Mouse (Mus musculus) hindbrain, embryonic 10.5 days (tissue): ENCODE measurements around the gene Syn3. TPM values are rescaled to one million over a fixed set of nuclear protein-coding genes. Genes with fewer than 3 reads are reported as not detected.
A peak's percentile ranks its signal among the peaks of the same experiment; 100 is the strongest.

Source experiments
- DNase-seq: peaks from one replicate; pipeline ENCODE4 v3.0.0-alpha.2; 2017; ENCODE audit warnings: low spot score
- H3K27ac ChIP-seq: fragments of 300-500 bp; sonication (generic); 2 replicates; pipeline ENCODE4 v1.5.1; 2016; ENCODE audit warnings: mild to moderate bottlenecking, moderate library complexity
- H3K27me3 ChIP-seq: fragments of 300-500 bp; sonication (generic); 2 replicates; pipeline ENCODE4 v1.6.1; 2016; ENCODE audit warnings: mild to moderate bottlenecking; ENCODE audit not compliant: poor library complexity, insufficient read depth, severe bottlenecking
- H3K36me3 ChIP-seq: fragments of 300-500 bp; sonication (generic); 2 replicates; pipeline ENCODE4 v1.6.1; 2016; ENCODE audit warnings: mild to moderate bottlenecking, moderate library complexity
- H3K4me1 ChIP-seq: fragments of 300-500 bp; sonication (generic); replicated peaks from 2 replicates; pipeline ENCODE4 v1.6.1; 2016; ENCODE audit warnings: mild to moderate bottlenecking
- H3K4me3 ChIP-seq: fragments of 300-500 bp; sonication (generic); 2 replicates; pipeline ENCODE4 v1.5.1; 2016; ENCODE audit warnings: mild to moderate bottlenecking, moderate library complexity
- H3K9me3 ChIP-seq: fragments of 300-500 bp; sonication (generic); 2 replicates; pipeline ENCODE4 v1.6.1; 2016; ENCODE audit warnings: mild to moderate bottlenecking, moderate library complexity
- WGBS: fragments of 180-500 bp; shearing (Covaris S2); methylation state at CpG from one replicate; pipeline ENCODE4 v1.1.7; 2016; 5-methylcytosine and 5-hydroxymethylcytosine counted together
- polyA plus RNA-seq: library from polyadenylated mRNA; unstranded; fragments of >200 nt; fragmentation: Nextera tagmentation; extraction: Ambion mirVana; gene quantifications from 2 replicates; pipeline ENCODE4 v1.2.1, GENCODE M21; 2016

Syn3 gene
- polyA plus RNA-seq, 1 experiment from 2014 or later: 3.9 TPM

DNA sequence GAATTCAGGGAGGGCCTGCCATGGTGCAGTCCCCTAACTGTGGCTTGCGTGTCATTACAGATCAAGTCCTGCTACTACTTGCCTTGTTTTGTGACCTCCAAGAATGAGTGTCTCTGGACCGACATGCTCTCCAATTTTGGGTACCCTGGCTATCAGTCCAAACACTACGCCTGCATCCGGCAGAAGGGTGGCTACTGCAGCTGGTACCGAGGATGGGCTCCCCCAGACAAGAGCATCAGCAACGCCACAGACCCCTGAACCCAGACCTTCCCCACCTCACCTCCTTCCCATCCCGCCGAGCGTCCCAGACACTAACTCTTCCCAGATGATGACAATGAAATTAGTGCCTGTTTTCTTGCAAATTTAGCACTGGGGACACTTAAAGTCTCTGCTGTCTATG is 153.1 kb downstream of the Syn3 start:
- WGBS: 94% methylated on average over 9 of the region's 9 CpGs
- no peak overlapping the region for H3K4me3 ChIP-seq
- H3K27me3 ChIP-seq: no peaks in the 10 kb centered on the region
- H3K36me3 ChIP-seq: peaks cover 20% of the 10 kb centered on the region
- H3K9me3 ChIP-seq: no peaks in the 10 kb centered on the region
- DNase-seq: no peak
- peaks cover 24% of the 10 kb centered on the region for H3K4me1 ChIP-seq
- H3K27ac ChIP-seq: no peak overlapping the region

GRCm38 (mm10) chr10:86344654-86345053 is 154.0 kb downstream of the Syn3 start:
- WGBS: 87% methylated on average over 6 of the region's 6 CpGs

DNA sequence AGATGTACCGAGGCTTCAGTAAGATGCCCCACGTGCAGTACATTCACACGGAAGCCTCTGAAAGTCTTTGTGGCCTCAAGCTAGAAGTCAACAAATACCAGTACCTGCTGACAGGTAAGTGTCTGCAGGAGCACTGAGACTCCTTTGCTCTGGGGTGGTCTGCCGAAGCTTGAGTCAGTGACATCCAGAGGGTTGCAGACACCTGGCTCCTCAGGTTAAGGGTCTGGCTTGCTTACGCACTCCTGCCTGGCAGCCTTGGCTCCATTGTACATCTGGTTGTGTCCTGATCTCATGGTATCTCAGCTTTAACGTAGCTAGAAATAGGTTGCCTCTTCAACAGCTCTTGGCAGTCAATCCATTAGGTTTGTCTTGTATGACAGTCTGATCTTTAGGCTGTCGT is 154.8 kb downstream of the Syn3 start:
- DNase-seq: no peak
- peaks cover 35% of the 10 kb centered on the region for H3K4me1 ChIP-seq
- no peak overlapping the region for H3K27ac ChIP-seq
- H3K4me3 ChIP-seq: no peak overlapping the region
- WGBS: 93% methylated on average over 7 of the region's 7 CpGs
- H3K9me3 ChIP-seq: no peaks in the 10 kb centered on the region
- peaks cover 20% of the 10 kb centered on the region for H3K36me3 ChIP-seq
- no peaks in the 10 kb centered on the region for H3K27me3 ChIP-seq

More at GRCm38 (mm10) chr10:86344654-86345053, 154.0 kb downstream of the Syn3 start:
- Histone ChIP-seq H3K27ac (no peak overlapping the region), H3K4me3 (no peak overlapping the region), H3K9me3 (no peaks in the 10 kb centered on the region), H3K27me3 (no peaks in the 10 kb centered on the region), H3K36me3 (peaks cover 20% of the 10 kb centered on the region), H3K4me1 (peaks cover 33% of the 10 kb centered on the region)
- no peak for DNase-seq

DNA sequence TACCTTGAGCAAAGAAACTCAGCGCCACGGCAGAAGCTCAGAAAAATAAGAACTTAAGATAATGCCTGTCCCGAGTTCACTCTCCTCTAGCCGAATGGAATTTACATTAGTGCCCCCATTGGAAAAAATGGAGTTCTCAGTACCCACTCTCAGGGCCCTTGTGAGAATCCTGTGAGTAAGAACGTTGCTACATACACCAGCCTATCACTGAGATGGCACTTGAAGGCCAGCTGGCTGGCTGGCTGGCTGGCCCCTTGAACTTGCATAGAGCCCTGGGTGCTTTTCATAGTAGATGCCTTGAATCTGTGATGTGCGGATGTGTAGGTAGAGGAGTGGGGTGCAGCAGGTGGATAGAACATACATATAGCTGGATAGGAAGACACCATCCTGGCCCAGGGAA is 155.3 kb downstream of the Syn3 start:
- Histone ChIP-seq H3K4me3 (no peak overlapping the region), H3K9me3 (no peaks in the 10 kb centered on the region), H3K36me3 (peaks cover 21% of the 10 kb centered on the region), H3K27ac (no peak overlapping the region), H3K27me3 (no peaks in the 10 kb centered on the region), H3K4me1 (peaks cover 39% of the 10 kb centered on the region)
- no peak for DNase-seq
- 91% methylated on average over 6 of the region's 6 CpGs for WGBS

DNA sequence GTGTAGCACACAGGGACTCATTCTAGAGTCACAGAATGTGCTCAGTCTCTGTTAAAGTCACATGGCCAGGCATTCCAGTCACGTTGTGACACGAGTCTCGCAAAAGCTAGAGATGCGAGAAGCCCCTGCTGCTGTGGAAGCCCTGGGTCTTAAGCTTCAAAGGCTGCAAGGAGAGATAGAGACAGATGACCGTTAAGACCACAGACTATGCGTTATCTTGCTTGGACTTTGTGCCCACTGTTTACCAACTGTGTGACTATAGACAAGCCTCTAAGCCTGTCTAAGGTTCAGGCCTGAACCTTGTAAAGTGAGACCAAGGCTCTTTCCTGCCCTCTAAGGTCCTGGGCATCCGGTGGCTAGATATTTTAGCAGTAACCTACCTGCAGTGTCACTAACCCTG is 156.0 kb downstream of the Syn3 start:
- H3K36me3 ChIP-seq: peaks cover 22% of the 10 kb centered on the region
- no peaks in the 10 kb centered on the region for H3K27me3 ChIP-seq
- no peak for DNase-seq
- H3K4me3 ChIP-seq: no peak overlapping the region
- H3K27ac ChIP-seq: no peak overlapping the region
- no peaks in the 10 kb centered on the region for H3K9me3 ChIP-seq
- H3K4me1 ChIP-seq: peaks cover 45% of the 10 kb centered on the region
- WGBS: 76% methylated on average over 7 of the region's 7 CpGs

DNA sequence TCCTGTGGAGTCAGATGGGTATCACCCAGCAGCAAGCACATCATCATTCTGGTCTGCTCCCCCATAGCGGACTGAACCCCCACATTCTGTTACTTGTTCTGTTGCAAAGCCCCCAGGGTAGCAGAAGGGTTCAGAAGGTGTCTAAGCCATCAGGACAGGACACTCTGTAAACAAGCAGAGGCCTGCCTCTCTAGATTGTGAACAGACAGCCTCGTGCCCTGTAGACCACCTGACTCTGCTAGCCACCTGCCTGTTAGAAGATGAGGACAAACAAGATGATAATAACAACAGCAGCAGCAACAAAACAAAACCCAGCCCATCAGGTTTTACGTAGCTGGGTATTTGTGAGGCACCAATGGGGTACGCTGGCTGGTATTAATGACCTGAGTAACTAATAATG is 156.5 kb downstream of the Syn3 start:
- peaks cover 47% of the 10 kb centered on the region for H3K4me1 ChIP-seq
- WGBS: 79% methylated on average over 4 of the region's 4 CpGs
- H3K27ac ChIP-seq: no peak overlapping the region
- H3K4me3 ChIP-seq: no peak overlapping the region
- no peak for DNase-seq
- H3K27me3 ChIP-seq: no peaks in the 10 kb centered on the region
- H3K9me3 ChIP-seq: no peaks in the 10 kb centered on the region
- peaks cover 22% of the 10 kb centered on the region for H3K36me3 ChIP-seq

DNA sequence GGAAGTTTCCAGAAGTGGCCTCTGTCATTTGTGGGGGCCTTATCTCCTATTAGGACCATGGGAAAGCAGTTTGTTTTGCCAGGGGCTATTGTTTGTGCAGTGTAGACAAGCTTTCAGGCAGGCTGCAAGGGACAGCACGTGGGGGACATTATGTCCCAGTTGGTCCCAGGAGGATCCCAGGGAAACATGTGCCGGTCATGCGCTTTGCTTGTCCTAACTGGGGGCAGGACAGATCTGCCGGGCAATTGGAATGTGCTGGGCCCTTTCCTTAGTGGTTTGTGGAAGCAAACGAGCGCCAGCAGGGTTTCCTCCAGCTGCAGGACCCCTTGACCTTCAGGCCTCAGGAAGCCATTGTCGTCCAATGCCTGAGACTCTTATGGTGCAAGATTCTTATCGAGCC is 157.1 kb downstream of the Syn3 start:
- Histone ChIP-seq H3K36me3 (peaks cover 22% of the 10 kb centered on the region), H3K27ac (peak overlapping the region; percentile 41; the same call in 1 of the 2 replicates), H3K4me3 (no peak overlapping the region), H3K27me3 (no peaks in the 10 kb centered on the region), H3K4me1 (peaks cover 47% of the 10 kb centered on the region), H3K9me3 (no peaks in the 10 kb centered on the region)
- peak; percentile 47 for DNase-seq
- WGBS: 15% methylated on average over 8 of the region's 8 CpGs

DNA sequence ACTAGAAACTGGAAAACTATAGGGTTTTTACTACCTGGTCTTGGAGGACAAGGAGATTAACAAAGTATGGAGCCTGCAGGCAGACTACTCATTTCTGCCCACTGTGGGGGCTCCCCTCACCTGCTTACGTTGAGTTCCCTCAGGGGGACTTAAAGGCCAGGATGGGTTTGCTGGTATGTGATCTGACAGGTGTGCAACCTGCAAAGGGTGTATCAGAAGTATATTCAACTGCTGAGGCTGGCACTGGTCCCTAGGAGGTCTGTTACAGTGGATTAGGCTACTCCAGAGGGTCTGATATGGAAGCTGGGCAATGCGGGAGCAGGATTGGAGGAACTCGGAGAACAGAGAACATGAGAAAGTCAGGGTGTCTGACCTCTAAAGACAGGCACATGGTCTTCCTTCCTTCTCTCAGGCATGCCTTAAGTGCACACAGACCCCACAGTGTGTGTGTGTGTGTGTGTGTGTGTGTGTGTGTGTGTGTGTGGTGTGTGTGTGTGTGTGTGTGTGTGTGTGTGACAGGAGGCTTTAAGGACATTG is 157.6 kb downstream of the Syn3 start:
- Histone ChIP-seq H3K27ac (no peak overlapping the region; the same call in 1 of the 2 replicates), H3K36me3 (peaks cover 22% of the 10 kb centered on the region), H3K9me3 (no peaks in the 10 kb centered on the region), H3K27me3 (no peaks in the 10 kb centered on the region), H3K4me1 (peaks cover 47% of the 10 kb centered on the region), H3K4me3 (no peak overlapping the region)
- WGBS: 63% methylated on average over 3 of the region's 3 CpGs
- no peak for DNase-seq

GRCm38 (mm10) chr10:86340421-86340820 is 158.3 kb downstream of the Syn3 start:
- no peak overlapping the region for H3K27ac ChIP-seq
- H3K9me3 ChIP-seq: no peaks in the 10 kb centered on the region
- peaks cover 17% of the 10 kb centered on the region for H3K36me3 ChIP-seq
- H3K27me3 ChIP-seq: no peaks in the 10 kb centered on the region
- H3K4me3 ChIP-seq: no peak overlapping the region
- no peak for DNase-seq
- WGBS: 89% methylated on average over 7 of the region's 7 CpGs
- H3K4me1 ChIP-seq: peaks cover 49% of the 10 kb centered on the region

DNA sequence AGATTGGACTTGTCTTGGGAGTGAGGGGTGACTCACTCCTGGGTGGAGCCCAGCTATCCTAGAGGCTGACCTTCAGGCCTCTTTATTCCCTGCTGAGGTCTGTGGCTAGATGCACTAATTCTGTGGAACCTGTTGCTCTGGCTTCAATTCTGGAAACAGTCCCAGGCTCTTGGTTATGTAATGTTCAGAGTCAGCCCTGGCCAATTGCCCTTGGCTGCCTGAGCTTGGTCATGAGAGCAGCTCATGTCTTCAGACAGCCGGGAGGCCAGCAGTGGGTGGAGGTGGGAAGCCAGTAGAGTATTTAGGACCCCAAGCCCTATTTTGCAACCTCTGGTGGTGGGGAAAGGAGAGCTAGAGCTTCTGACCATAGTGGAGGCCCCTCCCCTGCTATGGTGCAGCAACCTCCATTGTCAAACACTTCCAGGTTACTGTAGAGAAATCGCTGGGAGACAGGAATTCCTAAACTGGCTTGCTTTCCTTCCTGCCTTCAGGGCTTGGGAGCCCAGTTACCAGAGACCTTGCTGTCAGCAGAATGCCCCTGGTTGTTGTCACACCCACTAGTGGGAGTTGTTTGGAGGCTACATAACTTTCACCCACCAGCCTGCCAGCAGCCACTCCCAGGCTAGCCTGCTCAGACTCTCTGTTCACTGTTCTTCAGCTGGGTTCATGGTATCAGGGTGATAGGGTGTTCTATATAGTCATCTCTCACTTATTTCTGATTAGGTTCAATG is 158.9 kb downstream of the Syn3 start:
- no peak for DNase-seq
- H3K4me1 ChIP-seq: peaks cover 53% of the 10 kb centered on the region
- H3K4me3 ChIP-seq: no peak overlapping the region
- H3K36me3 ChIP-seq: peaks cover 14% of the 10 kb centered on the region
- no peaks in the 10 kb centered on the region for H3K27me3 ChIP-seq
- no peak overlapping the region; the same call in 1 of the 2 replicates for H3K27ac ChIP-seq
- no peaks in the 10 kb centered on the region for H3K9me3 ChIP-seq
- 74% methylated on average over 2 of the region's 2 CpGs for WGBS

DNA sequence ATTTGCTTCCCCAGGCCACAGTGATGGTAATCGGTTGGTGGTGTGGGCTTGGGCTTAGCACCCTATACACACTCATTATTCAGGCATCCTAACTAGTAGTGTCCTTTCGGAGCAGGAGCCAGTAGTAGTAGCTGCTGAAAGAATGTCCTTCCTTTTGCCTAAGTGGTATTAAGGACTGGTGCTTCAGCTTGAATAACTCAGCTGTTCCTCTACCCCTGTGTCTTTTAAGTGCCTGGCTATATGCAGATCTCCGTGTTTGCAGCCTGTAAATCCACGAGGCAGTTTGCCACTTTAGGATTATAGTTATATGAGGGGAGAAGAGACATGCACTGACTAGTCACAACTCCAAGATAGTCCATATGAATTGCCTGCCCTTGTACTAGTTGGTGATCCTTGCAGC is 159.6 kb downstream of the Syn3 start:
- peaks cover 7% of the 10 kb centered on the region for H3K36me3 ChIP-seq
- H3K27me3 ChIP-seq: no peaks in the 10 kb centered on the region
- peaks cover 60% of the 10 kb centered on the region for H3K4me1 ChIP-seq
- H3K9me3 ChIP-seq: no peaks in the 10 kb centered on the region
- WGBS: 89% methylated on average over 4 of the region's 4 CpGs
- no peak for DNase-seq
- H3K4me3 ChIP-seq: no peak overlapping the region
- no peak overlapping the region for H3K27ac ChIP-seq

GRCm38 (mm10) chr10:86338121-86338715 is 160.5 kb downstream of the Syn3 start:
- Histone ChIP-seq H3K27ac (peak overlapping the region; percentile 16; the same call in 1 of the 2 replicates), H3K27me3 (no peaks in the 10 kb centered on the region), H3K4me1 (peaks cover 69% of the 10 kb centered on the region), H3K36me3 (0 out of 2 replicates have a peak, but pooled peaks cover 2% of the 10 kb centered on the region), H3K9me3 (no peaks in the 10 kb centered on the region), H3K4me3 (no peak overlapping the region)
- WGBS: 38% methylated on average over 4 of the region's 4 CpGs
- no peak for DNase-seq

DNA sequence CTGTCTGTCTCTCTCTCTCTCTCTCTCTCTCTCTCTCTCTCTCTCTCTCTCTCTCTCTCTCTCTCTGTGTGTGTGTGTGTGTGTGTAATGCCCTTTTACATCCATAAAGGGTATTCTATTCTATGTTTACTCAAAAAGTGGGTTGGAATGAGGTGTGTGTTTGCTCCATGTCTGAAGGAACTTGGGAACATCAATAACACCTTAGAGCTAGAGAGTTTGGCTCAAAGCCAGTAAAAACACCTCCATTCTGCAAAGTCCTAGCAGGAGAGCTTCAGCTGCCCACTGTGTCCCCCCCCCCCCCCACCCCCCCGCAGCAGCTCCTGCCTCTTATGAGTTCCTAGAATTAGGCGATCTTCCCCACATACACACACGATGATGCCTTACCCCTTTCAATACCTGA is 161.5 kb downstream of the Syn3 start:
- no peak overlapping the region for H3K4me3 ChIP-seq
- H3K36me3 ChIP-seq: 0 out of 2 replicates have a peak, but pooled peaks cover 2% of the 10 kb centered on the region
- H3K27ac ChIP-seq: no peak overlapping the region
- no peaks in the 10 kb centered on the region for H3K9me3 ChIP-seq
- no peaks in the 10 kb centered on the region for H3K27me3 ChIP-seq
- 31% methylated on average over 3 of the region's 3 CpGs for WGBS
- peaks cover 70% of the 10 kb centered on the region for H3K4me1 ChIP-seq
- no peak for DNase-seq
